Mouse (Mus musculus) midbrain, embryonic 12.5 days (tissue): Measurements from ENCODE around the gene Kcnk15. TPM values are rescaled to one million over a fixed set of nuclear protein-coding genes. Genes with fewer than 3 reads are reported as not detected.

Experiments used
- ATAC-seq: fragments of 200-750 bp; cut with Nextera tagmentation; 2 replicates; pipeline ENCODE4 v1.8.0; 2017; ENCODE audit warnings: low read depth, moderate TSS enrichment, moderate library complexity; ENCODE audit not compliant: low FRiP score
- H3K27ac ChIP-seq: fragments of 300-500 bp; sonication (generic); replicated peaks from 2 replicates; pipeline ENCODE4 v1.5.1; 2016; ENCODE audit warnings: mild to moderate bottlenecking
- H3K27me3 ChIP-seq: fragments of 300-500 bp; sonication (generic); 2 replicates; pipeline ENCODE4 v1.6.1; 2016; ENCODE audit warnings: mild to moderate bottlenecking
- H3K36me3 ChIP-seq: fragments of 300-500 bp; sonication (generic); 2 replicates; pipeline ENCODE4 v1.6.1; 2016
- H3K4me1 ChIP-seq: fragments of 300-500 bp; sonication (generic); 2 replicates; pipeline ENCODE4 v1.6.1; 2016
- H3K4me2 ChIP-seq: fragments of 300-500 bp; sonication (generic); replicated peaks from 2 replicates; pipeline ENCODE4 v1.6.1; 2016; ENCODE audit warnings: mild to moderate bottlenecking, moderate library complexity
- H3K4me3 ChIP-seq: fragments of 300-500 bp; sonication (generic); 2 replicates; pipeline ENCODE4 v1.5.1; 2016; ENCODE audit warnings: mild to moderate bottlenecking
- H3K9ac ChIP-seq: fragments of 300-500 bp; sonication (generic); replicated peaks from 2 replicates; pipeline ENCODE4 v1.6.1; 2016; ENCODE audit warnings: mild to moderate bottlenecking, moderate library complexity
- H3K9me3 ChIP-seq: fragments of 300-500 bp; sonication (generic); 2 replicates; pipeline ENCODE4 v1.6.1; 2016; ENCODE audit warnings: mild to moderate bottlenecking
- WGBS: fragments of 180-500 bp; shearing (Covaris S2); methylation state at CpG from one replicate; pipeline ENCODE4 v1.1.7; 2016; 5-methylcytosine and 5-hydroxymethylcytosine counted together
- polyA plus RNA-seq: library from polyadenylated mRNA; unstranded; fragments of >200 nt; fragmentation: Nextera tagmentation; extraction: Ambion mirVana; gene quantifications from 2 replicates; pipeline ENCODE4 v1.2.1, GENCODE M21; 2016

Kcnk15 gene
- polyA plus RNA-seq, 1 experiment from 2014 or later: not detected

DNA sequence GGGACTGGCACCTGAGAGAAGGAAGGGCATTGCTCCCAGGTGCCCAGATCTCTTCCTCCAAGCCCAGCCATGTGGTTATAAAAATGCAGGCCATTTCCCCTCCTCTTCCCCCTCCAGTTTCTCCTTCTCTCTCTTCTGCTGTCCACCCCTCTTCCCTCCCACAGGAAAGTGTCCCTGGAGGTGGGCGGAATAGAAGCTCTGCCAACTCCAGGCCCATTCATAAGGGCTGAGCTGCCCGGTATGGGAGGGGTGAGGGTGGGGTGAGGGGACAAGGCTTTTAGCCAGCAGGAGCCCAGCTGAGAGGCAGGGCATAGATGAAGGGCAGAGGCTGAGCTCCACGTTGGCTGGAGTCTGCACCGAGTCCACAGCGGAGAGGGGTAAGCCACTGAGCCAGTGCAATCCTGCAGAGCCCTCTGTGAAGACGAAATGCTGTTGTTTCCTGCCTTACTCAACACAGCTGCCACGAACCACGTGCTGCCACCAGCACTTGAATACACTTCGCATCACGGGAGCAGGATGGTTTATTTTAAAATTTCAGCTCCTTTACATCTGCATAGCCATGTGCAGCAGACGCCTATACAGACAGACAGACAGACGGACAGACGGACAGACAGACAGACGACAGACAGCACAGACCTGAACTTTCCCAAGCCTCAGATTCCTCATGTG is 23.5 kb downstream of the Kcnk15 start:
- Histone ChIP-seq H3K36me3 (no peaks in the 10 kb centered on the region), H3K4me1 (peaks cover 24% of the 10 kb centered on the region), H3K4me2 (no peak overlapping the region), H3K9me3 (no peaks in the 10 kb centered on the region), H3K27me3 (peaks cover 15% of the 10 kb centered on the region; the same call in 1 of the 2 replicates), H3K4me3 (no peak overlapping the region), H3K27ac (no peak overlapping the region), H3K9ac (no peak overlapping the region)
- WGBS: 74% methylated on average over 14 of the region's 14 CpGs
- ATAC-seq: no peak

GRCm38 (mm10) chr2:163880891-163881290 is 27.4 kb downstream of the Kcnk15 start:
- Histone ChIP-seq H3K4me2 (no peak overlapping the region), H3K27ac (no peak overlapping the region), H3K9ac (no peak overlapping the region), H3K36me3 (no peaks in the 10 kb centered on the region), H3K4me1 (peaks cover 5% of the 10 kb centered on the region), H3K9me3 (no peaks in the 10 kb centered on the region), H3K27me3 (peaks cover 6% of the 10 kb centered on the region; the same call in 1 of the 2 replicates), H3K4me3 (no peak overlapping the region)
- ATAC-seq: no peak
- WGBS: 88% methylated on average over 6 of the region's 6 CpGs

DNA sequence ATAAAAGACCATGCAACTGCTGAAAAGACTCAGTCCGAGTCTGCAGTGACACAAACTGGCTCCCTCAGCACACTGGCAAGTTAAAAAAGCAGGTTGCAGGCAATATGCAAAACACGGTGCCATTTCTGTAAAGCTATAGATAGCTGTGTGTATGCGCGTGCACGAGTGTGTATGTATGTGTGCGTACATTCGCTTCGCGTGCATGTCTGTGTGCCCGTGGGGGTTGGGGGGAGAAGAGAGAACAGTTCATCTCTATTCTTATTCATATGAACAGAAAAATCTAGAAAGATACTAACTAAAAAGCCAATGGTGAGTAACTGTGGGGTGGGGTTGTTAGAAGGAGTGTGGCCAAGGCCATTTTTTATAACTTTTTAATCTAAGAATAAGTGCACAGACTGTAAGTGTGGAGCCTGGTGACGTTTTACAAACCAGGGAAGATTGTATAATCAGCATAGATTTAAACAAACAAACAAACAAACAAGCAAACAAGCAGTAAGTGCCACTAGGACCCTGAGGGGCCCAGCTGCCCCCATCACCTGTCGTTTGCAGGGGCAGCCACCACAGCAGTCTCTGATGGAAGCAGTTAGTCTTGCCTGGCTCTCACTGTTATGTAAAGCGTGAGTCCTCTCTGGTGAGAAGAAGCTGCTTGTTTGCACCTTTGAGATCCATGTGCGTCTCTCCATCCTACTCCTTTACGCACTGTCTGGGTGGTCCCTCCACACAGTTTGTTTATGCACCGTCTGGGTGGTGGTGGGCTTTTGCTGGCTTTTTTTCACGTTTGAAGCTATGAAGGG is 29.6 kb downstream of the Kcnk15 start:
- Histone ChIP-seq H3K27ac (no peak overlapping the region), H3K9me3 (no peaks in the 10 kb centered on the region), H3K4me1 (no peaks in the 10 kb centered on the region), H3K4me2 (no peak overlapping the region), H3K9ac (no peak overlapping the region), H3K4me3 (no peak overlapping the region), H3K27me3 (no peaks in the 10 kb centered on the region; the same call in 1 of the 2 replicates), H3K36me3 (no peaks in the 10 kb centered on the region)
- 68% methylated on average over 17 of the region's 17 CpGs for WGBS
- ATAC-seq: no peak

- Histone ChIP-seq H3K9ac (no peak overlapping the region), H3K36me3 (no peaks in the 10 kb centered on the region), H3K27ac (no peak overlapping the region), H3K9me3 (no peaks in the 10 kb centered on the region), H3K4me2 (no peak overlapping the region), H3K4me3 (no peak overlapping the region), H3K27me3 (no peaks in the 10 kb centered on the region; the same call in 1 of the 2 replicates), H3K4me1 (peaks cover 7% of the 10 kb centered on the region)
- whole genome bisulfite sequencing: 38% methylated on average over 6 of the region's 6 CpGs
- no peak for ATAC-seq
Measured at GRCm38 (mm10) chr2:163889411-163889810, 36.0 kb downstream of the Kcnk15 start.

DNA sequence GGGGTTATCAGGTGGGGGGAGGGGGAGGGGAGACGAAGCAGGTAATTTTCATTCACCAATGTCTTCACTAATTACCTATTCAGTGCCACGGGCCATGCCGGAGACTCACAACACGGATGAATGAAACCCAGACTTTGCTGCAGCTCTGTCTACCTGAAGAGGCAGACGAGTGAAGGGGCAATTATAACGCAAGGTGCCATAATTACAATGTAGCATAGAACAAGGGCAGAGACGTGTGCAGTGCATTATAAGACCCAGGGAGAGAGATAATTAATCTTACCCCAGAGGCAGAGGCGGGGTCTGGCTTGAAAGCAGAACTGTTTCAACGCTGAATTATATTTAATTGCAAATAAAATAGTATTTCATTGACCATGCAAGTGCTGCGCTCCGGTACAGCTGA is 37.1 kb downstream of the Kcnk15 start:
- H3K27ac ChIP-seq: no peak overlapping the region
- 73% methylated on average over 11 of the region's 11 CpGs for WGBS
- no peaks in the 10 kb centered on the region for H3K9me3 ChIP-seq
- no peak overlapping the region for H3K4me2 ChIP-seq
- no peak overlapping the region for H3K9ac ChIP-seq
- no peak overlapping the region for H3K4me3 ChIP-seq
- no peaks in the 10 kb centered on the region for H3K36me3 ChIP-seq
- peaks cover 7% of the 10 kb centered on the region for H3K4me1 ChIP-seq
- H3K27me3 ChIP-seq: no peaks in the 10 kb centered on the region
- ATAC-seq: no peak

DNA sequence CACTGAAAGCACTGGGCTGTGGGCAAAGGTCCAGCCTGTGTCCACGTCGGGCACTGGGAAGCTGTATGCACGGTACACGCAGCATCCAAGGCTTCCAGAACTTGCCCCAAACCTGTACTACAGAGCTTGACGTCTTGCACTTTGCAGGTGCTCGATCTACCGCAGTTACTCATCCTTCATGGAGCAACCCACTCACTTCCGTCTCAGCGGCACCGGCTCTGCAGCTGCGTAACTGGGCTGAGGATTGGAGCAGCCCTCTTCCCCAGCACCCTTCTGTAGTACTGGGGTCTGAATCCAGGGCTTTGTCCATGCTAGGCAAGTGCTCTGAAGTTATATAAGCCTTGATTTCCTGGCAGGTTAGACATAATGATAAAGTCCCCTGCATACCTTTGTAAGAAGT is 37.8 kb downstream of the Kcnk15 start:
- Histone ChIP-seq H3K4me2 (no peak overlapping the region), H3K27ac (no peak overlapping the region), H3K9me3 (no peaks in the 10 kb centered on the region), H3K36me3 (no peaks in the 10 kb centered on the region), H3K27me3 (no peaks in the 10 kb centered on the region), H3K9ac (no peak overlapping the region), H3K4me3 (no peak overlapping the region), H3K4me1 (peaks cover 7% of the 10 kb centered on the region)
- 93% methylated on average over 11 of the region's 11 CpGs for WGBS
- no peak for ATAC-seq

DNA sequence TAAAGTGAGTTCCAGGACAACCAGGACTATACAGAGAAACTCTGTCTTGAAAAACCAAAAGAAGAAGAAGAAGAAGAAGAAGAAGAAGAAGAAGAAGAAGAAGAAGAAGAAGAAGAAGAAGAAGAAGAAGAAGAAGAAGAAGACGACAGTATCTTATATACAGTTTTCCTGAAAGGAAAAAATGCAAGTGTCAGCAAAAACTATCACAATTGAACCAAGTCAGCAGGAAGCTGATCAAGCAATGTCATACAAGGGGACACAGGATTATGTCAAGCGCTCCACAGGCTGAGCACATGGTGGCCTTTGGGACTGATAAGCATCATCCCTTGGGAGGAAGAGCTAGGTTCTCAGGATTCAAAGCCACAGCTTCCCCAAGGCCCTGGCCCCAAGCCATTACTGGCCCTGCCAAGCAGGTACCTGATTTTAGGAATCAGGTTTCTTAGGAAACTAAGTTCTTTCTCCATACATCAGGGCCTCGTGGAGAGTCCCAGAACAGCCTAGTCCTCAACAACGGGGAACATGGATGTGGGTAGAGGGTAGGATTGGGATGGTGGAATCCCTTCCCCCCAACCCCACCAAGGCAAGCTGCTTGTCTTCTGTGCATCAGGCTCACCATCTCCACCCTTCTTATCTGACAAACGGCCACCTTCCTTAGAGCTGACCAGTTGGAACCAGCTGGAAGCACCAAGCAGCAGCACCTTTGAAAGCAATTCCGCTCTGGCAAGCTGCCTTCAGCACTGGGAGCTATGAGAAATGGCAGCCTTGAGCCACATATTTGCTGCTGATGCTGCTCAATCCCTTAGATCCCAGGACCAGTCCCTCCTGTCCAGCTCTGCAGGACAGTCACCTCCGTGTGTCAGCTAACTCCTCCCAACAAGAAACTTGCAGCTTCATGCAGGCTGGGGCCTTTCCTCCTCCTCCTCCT is 40.3 kb downstream of the Kcnk15 start:
- no peak for ATAC-seq
- Histone ChIP-seq H3K4me1 (peaks cover 7% of the 10 kb centered on the region), H3K9ac (no peak overlapping the region), H3K4me2 (no peak overlapping the region), H3K4me3 (no peak overlapping the region), H3K9me3 (no peaks in the 10 kb centered on the region), H3K36me3 (no peaks in the 10 kb centered on the region), H3K27me3 (no peaks in the 10 kb centered on the region), H3K27ac (no peak overlapping the region)
- 74% methylated on average over 7 of the region's 7 CpGs for WGBS

DNA sequence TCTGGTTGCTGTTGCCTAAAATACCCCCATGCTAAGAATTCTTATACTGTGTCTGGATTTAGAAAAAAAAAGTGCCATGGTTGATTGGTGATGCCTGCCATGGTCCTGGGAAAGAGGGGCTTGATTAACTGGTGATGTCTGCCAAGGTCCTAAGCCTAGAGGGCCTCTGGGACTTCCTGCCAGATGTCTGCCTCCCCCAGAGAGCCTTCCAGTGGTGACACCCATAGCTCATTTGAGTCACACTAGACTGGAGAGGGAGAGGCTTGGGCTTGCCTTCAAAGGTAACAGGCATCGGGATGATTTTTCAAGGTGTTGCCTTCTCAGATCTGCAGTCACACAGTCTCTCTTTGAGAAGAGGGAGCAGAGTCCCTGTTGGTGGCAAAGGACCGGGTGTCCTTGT is 41.7 kb downstream of the Kcnk15 start:
- Histone ChIP-seq H3K4me2 (no peak overlapping the region), H3K4me3 (no peak overlapping the region), H3K27ac (no peak overlapping the region), H3K9me3 (no peaks in the 10 kb centered on the region), H3K27me3 (no peaks in the 10 kb centered on the region), H3K4me1 (peaks cover 7% of the 10 kb centered on the region), H3K36me3 (no peaks in the 10 kb centered on the region), H3K9ac (no peak overlapping the region)
- ATAC-seq: no peak
- 79% methylated on average over 2 of the region's 2 CpGs for WGBS

GRCm38 (mm10) chr2:163897026-163897425 is 43.6 kb downstream of the Kcnk15 start:
- Histone ChIP-seq H3K4me1 (no peaks in the 10 kb centered on the region), H3K9ac (no peak overlapping the region), H3K36me3 (no peaks in the 10 kb centered on the region), H3K4me3 (no peak overlapping the region), H3K4me2 (no peak overlapping the region), H3K9me3 (no peaks in the 10 kb centered on the region), H3K27ac (no peak overlapping the region), H3K27me3 (no peaks in the 10 kb centered on the region)
- WGBS: 96% methylated on average over 7 of the region's 7 CpGs
- ATAC-seq: no peak

DNA sequence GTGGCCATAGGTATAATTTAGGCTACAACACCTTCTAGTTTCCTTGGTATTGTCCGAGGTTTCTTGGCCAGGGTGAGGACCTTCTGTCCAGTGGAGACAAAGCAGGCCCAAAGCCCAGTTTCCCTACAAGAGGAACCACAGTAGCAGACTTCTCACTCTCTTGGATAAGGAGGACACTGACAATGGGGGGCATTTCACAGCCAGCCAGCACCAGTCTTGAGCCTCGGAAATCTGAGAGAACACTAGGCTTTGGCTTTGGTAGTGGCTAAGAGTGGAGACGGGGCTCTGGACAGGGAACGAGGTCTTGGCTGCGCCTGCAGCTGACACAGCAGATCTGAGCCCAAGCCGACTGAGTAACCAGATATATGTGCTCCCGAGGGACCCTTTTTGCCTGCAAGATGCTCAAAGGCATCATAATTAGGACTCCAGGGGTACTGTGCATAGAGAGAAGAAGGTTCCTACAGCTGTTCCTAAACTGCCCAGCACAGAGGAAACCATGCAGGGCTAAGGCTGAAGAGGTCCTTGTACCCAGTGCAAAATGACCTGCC is 44.6 kb downstream of the Kcnk15 start:
- H3K9me3 ChIP-seq: no peaks in the 10 kb centered on the region
- no peak for ATAC-seq

GRCm38 (mm10) chr2:163899910-163900411 is 46.5 kb downstream of the Kcnk15 start:
- no peaks in the 10 kb centered on the region for H3K4me1 ChIP-seq
- WGBS: 67% methylated on average over 14 of the region's 14 CpGs
- no peaks in the 10 kb centered on the region for H3K36me3 ChIP-seq
- H3K9ac ChIP-seq: no peak overlapping the region
- no peaks in the 10 kb centered on the region for H3K9me3 ChIP-seq
- no peak for ATAC-seq
- H3K27me3 ChIP-seq: no peaks in the 10 kb centered on the region
- no peak overlapping the region for H3K27ac ChIP-seq
- no peak overlapping the region for H3K4me3 ChIP-seq
- no peak overlapping the region for H3K4me2 ChIP-seq

More for the DNA sequence above, 44.6 kb downstream of the Kcnk15 start:
- no peaks in the 10 kb centered on the region for H3K36me3 ChIP-seq
- no peaks in the 10 kb centered on the region for H3K27me3 ChIP-seq
- H3K4me3 ChIP-seq: no peak overlapping the region
- H3K4me1 ChIP-seq: no peaks in the 10 kb centered on the region
- H3K27ac ChIP-seq: no peak overlapping the region
- H3K4me2 ChIP-seq: no peak overlapping the region
- no peak overlapping the region for H3K9ac ChIP-seq
- 73% methylated on average over 7 of the region's 7 CpGs for WGBS
